Mouse (Mus musculus) urinary bladder, postnatal 10 days (tissue): ENCODE data around the gene Dusp28.
A peak's percentile ranks its signal among the peaks of the same experiment; 100 is the strongest.

Source experiments
- DNase-seq: peaks from one replicate; pipeline ENCODE4 v3.0.0; 2022; ENCODE audit warnings: low spot score

Dusp28 gene

GRCm38 (mm10) chr1:92908664-92909063, 1.9 kb downstream of the Dusp28 start:
- DNase-seq, result no peak

GRCm38 (mm10) chr1:92909068-92909467, 2.3 kb downstream of the Dusp28 start:
- no peak for DNase-seq

GRCm38 (mm10) chr1:92910239-92910885, 3.6 kb downstream of the Dusp28 start, which contains the start of gene Rnpepl1:
Gene Rnpepl1, plus strand, starts transcription at chr1:92910783.
- DNase-seq, result no peak

- no peak for DNase-seq
Measured at GRCm38 (mm10) chr1:92910925-92911720, 4.3 kb downstream of the Dusp28 start.

GRCm38 (mm10) chr1:92911721-92912138, 4.9 kb downstream of the Dusp28 start:
- DNase-seq, result no peak

- no peak for DNase-seq
Measured at GRCm38 (mm10) chr1:92912286-92912685, 5.5 kb downstream of the Dusp28 start.

- DNase-seq, result no peak
Measured at GRCm38 (mm10) chr1:92914239-92914638, 7.5 kb downstream of the Dusp28 start.

- DNase-seq, result no peak
Measured at GRCm38 (mm10) chr1:92914993-92915392, 8.2 kb downstream of the Dusp28 start.

GRCm38 (mm10) chr1:92916725-92917124, 9.9 kb downstream of the Dusp28 start:
- no peak for DNase-seq

- DNase-seq, result no peak
Measured at GRCm38 (mm10) chr1:92919151-92919550, 12.4 kb downstream of the Dusp28 start.

GRCm38 (mm10) chr1:92919775-92920174, 13.0 kb downstream of the Dusp28 start:
- DNase-seq, result no peak

GRCm38 (mm10) chr1:92920474-92921200, 13.9 kb downstream of the Dusp28 start:
- no peak for DNase-seq

- DNase-seq, result no peak
Measured at GRCm38 (mm10) chr1:92921496-92921895, 14.7 kb downstream of the Dusp28 start.

GRCm38 (mm10) chr1:92930171-92930706, 23.5 kb downstream of the Dusp28 start:
- DNase-seq, result no peak

GRCm38 (mm10) chr1:92933611-92934010, 26.8 kb downstream of the Dusp28 start:
- DNase-seq, result no peak

- DNase-seq, result peak; percentile 57
Measured at GRCm38 (mm10) chr1:92934182-92934827, 27.5 kb downstream of the Dusp28 start, which contains the start of gene Capn10. Gene Capn10, plus strand, starts transcription at chr1:92934376.

GRCm38 (mm10) chr1:92935054-92935962, 28.5 kb downstream of the Dusp28 start:
- no peak for DNase-seq

- no peak for DNase-seq
Measured at GRCm38 (mm10) chr1:92935977-92936376, 29.2 kb downstream of the Dusp28 start.

- no peak for DNase-seq
Measured at GRCm38 (mm10) chr1:92936467-92936866, 29.7 kb downstream of the Dusp28 start.

- no peak for DNase-seq
Measured at GRCm38 (mm10) chr1:92937797-92938196, 31.0 kb downstream of the Dusp28 start.

GRCm38 (mm10) chr1:92939746-92940145, 33.0 kb downstream of the Dusp28 start:
- no peak for DNase-seq
